Mouse (Mus musculus) midbrain, postnatal 0 days (tissue): ENCODE data around the gene Klhl11. TPM values are rescaled to one million over a fixed set of nuclear protein-coding genes. Genes with fewer than 3 reads are reported as not detected.

Experiments used
- ATAC-seq: fragments of 200-750 bp; cut with Nextera tagmentation; 2 replicates; pipeline ENCODE4 v1.8.0; 2017; ENCODE audit warnings: moderate number of reproducible peaks, mild to moderate bottlenecking, moderate TSS enrichment, moderate library complexity; ENCODE audit not compliant: low FRiP score
- DNase-seq: peaks from one replicate; pipeline ENCODE4 v3.0.0-alpha.2; 2015; ENCODE audit warnings: low spot score
- H3K27ac ChIP-seq: fragments of 300-500 bp; sonication (generic); 2 replicates; pipeline ENCODE4 v1.5.1; 2014; ENCODE audit warnings: low read depth, mild to moderate bottlenecking, low read length, mixed read lengths
- H3K27me3 ChIP-seq: fragments of 300-500 bp; sonication (generic); 2 replicates; pipeline ENCODE4 v1.6.1; 2014; ENCODE audit warnings: low read length, control low read depth, mixed read lengths; ENCODE audit not compliant: insufficient read depth
- H3K36me3 ChIP-seq: fragments of 300-500 bp; sonication (generic); 2 replicates; pipeline ENCODE4 v1.6.1; 2014; ENCODE audit warnings: low read length, control low read depth, mixed read lengths; ENCODE audit not compliant: insufficient read depth
- H3K4me1 ChIP-seq: fragments of 300-500 bp; sonication (generic); 2 replicates; pipeline ENCODE4 v1.6.1; 2014; ENCODE audit warnings: mild to moderate bottlenecking, control low read depth, antibody characterized with exemption, low read length, mixed read lengths; ENCODE audit not compliant: insufficient read depth
- H3K4me2 ChIP-seq: fragments of 300-500 bp; sonication (generic); 2 replicates; pipeline ENCODE4 v1.6.1; 2014; ENCODE audit warnings: low read depth, mild to moderate bottlenecking, low read length, mixed read lengths; ENCODE audit not compliant: poor library complexity, severe bottlenecking
- H3K4me3 ChIP-seq: fragments of 300-500 bp; sonication (generic); 2 replicates; pipeline ENCODE4 v1.5.1; 2014; ENCODE audit warnings: low read depth, mild to moderate bottlenecking, low read length, moderate library complexity
- H3K9ac ChIP-seq: fragments of 300-500 bp; sonication (generic); replicated peaks from 2 replicates; pipeline ENCODE4 v1.6.1; 2014; ENCODE audit warnings: mild to moderate bottlenecking, low read length, moderate library complexity, mixed read lengths; ENCODE audit not compliant: poor library complexity, severe bottlenecking
- H3K9me3 ChIP-seq: fragments of 300-500 bp; sonication (generic); 2 replicates; pipeline ENCODE4 v1.6.1; 2016; ENCODE audit warnings: low read length, control low read depth
- CTCF ChIP-seq: IDR thresholded peaks from 2 replicates; pipeline ENCODE4 v1.5.1; 2016; ENCODE audit warnings: antibody characterized with exemption, mild to moderate bottlenecking
- WGBS: fragments of 180-500 bp; shearing (Covaris S2); extraction: QIAGEN DNeasy Blood & Tissue Kit; methylation state at CpG from one replicate; pipeline ENCODE4 v1.1.7; 2014; 5-methylcytosine and 5-hydroxymethylcytosine counted together
- polyA plus RNA-seq: library from polyadenylated mRNA; unstranded; fragments of >200 nt; fragmentation: Nextera tagmentation; extraction: Ambion mirVana; gene quantifications from 2 replicates; pipeline ENCODE4 v1.2.1, GENCODE M21; 2015
- total RNA-seq: library from RNA; depleted of rRNA; stranded (reverse); fragments of >200 nt; gene quantifications from 2 replicates; pipeline ENCODE4 v1.2.3, GENCODE M21; 2014; rRNA removed

Gene Klhl11
- total RNA-seq (57.4 and 66.2 TPM in 2 replicates), polyA plus RNA-seq (9.1 and 10.3 TPM in 2 replicates)

DNA sequence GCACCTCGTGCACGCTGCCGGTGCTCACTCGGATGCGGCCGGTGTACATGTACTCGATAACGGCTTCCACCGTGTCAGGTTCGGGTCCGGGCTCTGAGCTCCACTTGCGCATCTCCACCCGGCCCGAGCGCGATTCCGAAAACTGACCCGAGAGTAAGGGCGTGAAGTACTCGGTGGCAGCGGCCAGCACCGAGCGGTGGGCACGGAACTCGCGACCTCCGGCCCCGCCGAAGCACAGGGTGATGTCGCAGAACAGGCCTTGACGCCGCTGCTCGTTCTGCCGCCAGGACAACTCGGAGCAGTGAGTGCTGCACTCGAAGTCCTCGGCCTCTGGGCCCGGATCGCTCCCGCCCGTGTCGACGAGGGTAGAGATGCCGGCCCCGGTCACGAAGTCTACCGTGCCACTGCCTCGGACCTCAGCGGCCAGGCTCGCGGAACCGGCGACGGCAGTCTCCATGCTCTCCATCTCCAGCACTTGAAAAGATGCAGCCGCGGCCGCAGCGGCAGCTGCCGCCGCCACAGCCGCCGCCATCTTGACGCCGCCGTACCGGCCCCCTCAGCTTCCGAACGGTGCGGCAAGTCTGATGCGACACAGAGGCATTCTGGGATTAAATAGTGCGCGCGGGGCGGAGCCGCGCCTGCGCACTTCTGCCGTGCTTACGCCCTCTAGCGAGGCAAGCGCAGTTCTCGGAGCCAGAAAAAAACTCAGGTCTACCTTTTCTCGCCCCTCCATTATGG lies at the start of gene Klhl11:
Gene Klhl11, minus strand, starts transcription at position 545 of the 738 bp plus-strand sequence.
- peak within 1 kb of the TSS; percentile 92 for H3K4me3 ChIP-seq
- no peaks in the 10 kb centered on the region for H3K27me3 ChIP-seq
- H3K27ac ChIP-seq, result peak within 1 kb of the TSS; percentile 93
- DNase-seq, result peak; percentile 97
- under 1% methylated on average over 80 of the region's 83 CpGs for WGBS
- peak within 1 kb of the TSS; percentile 78 for H3K4me2 ChIP-seq
- ATAC-seq, result peak; percentile 90
- TF ChIP-seq CTCF, result peak; percentile 84
- peak within 1 kb of the TSS; percentile 96 for H3K9ac ChIP-seq
- H3K36me3 ChIP-seq, result peaks cover 10% of the 10 kb centered on the region
- H3K4me1 ChIP-seq, result peaks cover 10% of the 10 kb centered on the region
- no peaks in the 10 kb centered on the region for H3K9me3 ChIP-seq

DNA sequence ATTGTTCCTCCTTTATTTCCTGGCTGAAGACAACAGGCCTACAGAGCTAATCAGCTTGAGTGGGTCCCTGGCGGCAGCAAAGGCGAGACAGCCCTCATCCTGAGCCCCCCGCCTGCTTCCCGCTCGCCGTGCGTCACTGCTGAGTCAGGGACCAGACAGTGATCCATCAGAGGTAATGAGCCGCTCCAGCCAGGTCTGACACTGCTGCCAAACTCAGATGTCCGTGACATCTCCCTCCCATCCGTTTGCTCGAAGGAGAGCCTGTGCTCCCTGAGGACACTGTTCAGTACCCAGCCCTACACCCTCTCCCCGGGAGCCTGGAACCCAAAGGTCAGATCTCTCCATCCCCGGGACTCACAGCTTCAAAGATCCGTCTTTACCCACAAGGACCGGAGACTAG lies 48.3 kb upstream of the Klhl11 start:
- H3K36me3 ChIP-seq, result peaks cover 63% of the 10 kb centered on the region

DNA sequence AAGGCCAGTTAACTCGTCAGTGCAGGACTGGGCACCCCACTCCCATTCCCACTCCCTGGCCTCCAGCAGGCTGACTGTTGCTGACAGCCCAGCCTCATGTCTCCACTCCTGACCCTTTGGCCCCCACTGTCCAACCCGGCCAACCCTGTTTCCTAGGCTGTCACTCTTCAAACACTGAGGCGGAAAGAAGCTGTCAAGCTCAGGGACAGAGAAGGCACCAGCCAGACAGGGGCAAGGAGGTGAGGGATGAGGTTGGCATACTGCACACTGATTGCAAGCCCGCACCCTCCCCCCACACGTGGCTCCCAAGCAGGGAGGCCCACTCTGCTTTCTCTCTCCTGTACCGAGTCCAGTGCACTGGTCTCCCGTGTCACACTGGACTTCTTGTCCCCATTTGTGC lies 46.6 kb upstream of the Klhl11 start:
- Histone ChIP-seq H3K9ac (no peak overlapping the region), H3K4me3 (no peak overlapping the region), H3K27me3 (no peaks in the 10 kb centered on the region), H3K4me2 (no peak overlapping the region), H3K36me3 (peaks cover 80% of the 10 kb centered on the region), H3K9me3 (no peaks in the 10 kb centered on the region), H3K4me1 (peaks cover under 1% of the 10 kb centered on the region; the same call in 1 of the 2 replicates), H3K27ac (no peak overlapping the region)
- DNase-seq (no peak), ATAC-seq (no peak)
- WGBS, result 82% methylated on average over 7 of the region's 7 CpGs
- no peak for TF ChIP-seq CTCF

More for the DNA sequence above, 48.3 kb upstream of the Klhl11 start:
- WGBS, result 85% methylated on average over 15 of the region's 15 CpGs
- Histone ChIP-seq H3K9ac (no peak overlapping the region), H3K4me3 (no peak overlapping the region), H3K27me3 (no peaks in the 10 kb centered on the region), H3K9me3 (no peaks in the 10 kb centered on the region), H3K27ac (no peak overlapping the region), H3K4me1 (peaks cover 15% of the 10 kb centered on the region), H3K4me2 (no peak overlapping the region)
- no peak for TF ChIP-seq CTCF
- DNase-seq (peak; percentile 18), ATAC-seq (no peak)

DNA sequence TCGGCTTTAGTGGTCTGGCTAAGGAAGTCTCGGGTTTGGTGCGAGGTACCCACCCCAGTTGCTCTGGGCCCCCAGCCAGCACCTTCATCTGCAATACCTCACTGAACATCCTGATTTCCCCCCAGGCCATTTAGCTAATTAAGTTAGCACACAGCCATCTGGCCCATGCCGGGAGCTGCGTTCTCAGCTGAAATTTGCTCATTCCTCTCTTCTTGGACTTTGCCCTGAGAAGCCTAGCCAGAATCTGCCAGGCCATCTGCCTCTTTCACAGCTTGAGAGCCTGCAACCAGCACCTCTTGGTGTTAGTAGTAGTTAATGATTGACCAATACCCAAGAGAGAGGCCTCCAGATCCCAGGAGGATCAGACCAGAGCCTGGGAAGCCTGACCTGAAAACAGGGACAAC lies 45.6 kb upstream of the Klhl11 start:
- Histone ChIP-seq H3K27ac (no peak overlapping the region), H3K36me3 (peaks cover 86% of the 10 kb centered on the region), H3K4me2 (no peak overlapping the region), H3K4me1 (no peaks in the 10 kb centered on the region), H3K9me3 (no peaks in the 10 kb centered on the region), H3K27me3 (no peaks in the 10 kb centered on the region), H3K4me3 (no peak overlapping the region), H3K9ac (no peak overlapping the region)
- no peak for TF ChIP-seq CTCF
- WGBS, result 73% methylated on average over 5 of the region's 5 CpGs
- DNase-seq (peak; percentile 87), ATAC-seq (no peak; the same call in 1 of the 2 replicates)

DNA sequence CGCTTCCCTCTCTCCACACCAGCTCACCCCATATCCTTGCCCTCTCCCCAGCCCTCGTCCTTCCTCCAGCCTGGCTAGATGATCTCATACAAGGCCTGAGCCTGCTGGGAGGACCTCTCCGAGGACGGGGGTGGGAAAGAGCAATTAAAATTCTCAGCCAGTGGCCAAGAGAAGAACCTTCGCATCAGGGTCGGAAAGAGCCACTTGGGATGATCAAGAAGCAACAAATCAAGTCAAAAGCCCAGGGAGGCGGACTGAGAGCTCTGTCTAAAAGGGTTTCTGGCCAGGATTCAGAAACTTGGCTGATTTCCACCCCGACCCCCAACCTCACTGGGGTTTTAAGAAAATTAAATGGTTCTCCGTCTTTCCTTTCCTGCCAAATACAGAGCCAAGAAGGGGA lies 43.8 kb upstream of the Klhl11 start:
- Histone ChIP-seq H3K4me3 (no peak overlapping the region), H3K9ac (no peak overlapping the region), H3K27me3 (no peaks in the 10 kb centered on the region), H3K9me3 (no peaks in the 10 kb centered on the region), H3K36me3 (peaks cover 82% of the 10 kb centered on the region), H3K27ac (no peak overlapping the region), H3K4me2 (no peak overlapping the region), H3K4me1 (no peaks in the 10 kb centered on the region)
- TF ChIP-seq CTCF, result no peak
- WGBS, result 67% methylated on average over 9 of the region's 9 CpGs
- ATAC-seq (no peak), DNase-seq (peak; percentile 68)

DNA sequence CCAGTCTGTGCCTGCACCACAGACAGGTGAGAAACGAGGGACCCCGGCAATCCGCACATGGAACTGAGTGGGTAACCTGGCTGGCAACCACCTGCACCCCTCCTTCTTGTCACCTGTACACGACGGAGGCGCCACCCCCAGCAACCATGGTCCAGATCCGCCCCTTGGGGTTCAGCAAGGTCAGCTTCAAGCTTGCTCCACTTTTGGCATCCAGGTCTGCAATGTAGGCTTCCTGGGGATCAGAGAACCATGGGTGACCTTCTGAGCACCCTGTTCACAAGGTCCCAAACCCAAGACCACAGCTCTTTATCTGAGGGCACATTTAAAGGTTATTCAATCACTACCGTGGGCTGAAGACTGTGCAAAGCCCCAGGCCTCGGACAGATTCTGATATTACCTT lies 43.2 kb upstream of the Klhl11 start:
- ATAC-seq, result no peak
- no peak for TF ChIP-seq CTCF
- no peak overlapping the region for H3K9ac ChIP-seq
- peaks cover 82% of the 10 kb centered on the region for H3K36me3 ChIP-seq
- WGBS, result 94% methylated on average over 9 of the region's 9 CpGs
- H3K27me3 ChIP-seq, result no peaks in the 10 kb centered on the region
- H3K9me3 ChIP-seq, result no peaks in the 10 kb centered on the region
- H3K4me2 ChIP-seq, result no peak overlapping the region
- H3K4me3 ChIP-seq, result no peak overlapping the region
- H3K4me1 ChIP-seq, result no peaks in the 10 kb centered on the region
- no peak overlapping the region for H3K27ac ChIP-seq
- DNase-seq, result no peak
